Mouse (Mus musculus) bone marrow, adult 2 months (tissue): Measurements from ENCODE around the gene Tbc1d7. TPM values are rescaled to one million over a fixed set of nuclear protein-coding genes. Genes with fewer than 3 reads are reported as not detected.

Source experiments
- H3K27ac ChIP-seq: fragments of 200-500 bp; 2 replicates; pipeline ENCODE4 v1.5.1; 2012; ENCODE audit warnings: low read depth, mild to moderate bottlenecking, control low read depth, inconsistent platforms, low read length; ENCODE audit not compliant: control insufficient read depth, poor library complexity, insufficient read depth
- H3K4me1 ChIP-seq: fragments of 200-500 bp; 2 replicates; pipeline ENCODE4 v1.6.1; 2011; ENCODE audit warnings: low read length; ENCODE audit not compliant: control insufficient read depth, insufficient read depth
- H3K4me3 ChIP-seq: fragments of 200-500 bp; replicated peaks from 2 replicates; pipeline ENCODE3; 2011; ENCODE audit warnings: mild to moderate bottlenecking, low read depth, low read length, control low read depth; ENCODE audit not compliant: control insufficient read depth
- CTCF ChIP-seq: fragments of 200-500 bp; IDR thresholded peaks from 2 replicates; pipeline ENCODE4 v1.5.1; 2011; ENCODE audit warnings: low read length, control low read depth; ENCODE audit not compliant: control insufficient read depth, insufficient read depth
- POLR2A ChIP-seq: fragments of 200-500 bp; IDR thresholded peaks from 2 replicates; pipeline ENCODE4 v1.6.1; 2011; ENCODE audit warnings: low read depth, mild to moderate bottlenecking, control low read depth, low read length, borderline replicate concordance; ENCODE audit not compliant: control insufficient read depth
- WGBS: fragments of 180-500 bp; shearing (Covaris S2); methylation state at CpG from one replicate; pipeline ENCODE4 v1.1.7; 2018; 5-methylcytosine and 5-hydroxymethylcytosine counted together
- polyA plus RNA-seq: library from polyadenylated mRNA; stranded (reverse); fragments of >200 nt; gene quantifications from 2 replicates; pipeline ENCODE4 v1.2.4, GENCODE M21; 2011; ENCODE audit warnings: low replicate concordance; ENCODE audit not compliant: missing spikeins, insufficient read depth, insufficient read length

Gene Tbc1d7
- polyA plus RNA-seq, 1 experiment = 11.1 TPM

DNA sequence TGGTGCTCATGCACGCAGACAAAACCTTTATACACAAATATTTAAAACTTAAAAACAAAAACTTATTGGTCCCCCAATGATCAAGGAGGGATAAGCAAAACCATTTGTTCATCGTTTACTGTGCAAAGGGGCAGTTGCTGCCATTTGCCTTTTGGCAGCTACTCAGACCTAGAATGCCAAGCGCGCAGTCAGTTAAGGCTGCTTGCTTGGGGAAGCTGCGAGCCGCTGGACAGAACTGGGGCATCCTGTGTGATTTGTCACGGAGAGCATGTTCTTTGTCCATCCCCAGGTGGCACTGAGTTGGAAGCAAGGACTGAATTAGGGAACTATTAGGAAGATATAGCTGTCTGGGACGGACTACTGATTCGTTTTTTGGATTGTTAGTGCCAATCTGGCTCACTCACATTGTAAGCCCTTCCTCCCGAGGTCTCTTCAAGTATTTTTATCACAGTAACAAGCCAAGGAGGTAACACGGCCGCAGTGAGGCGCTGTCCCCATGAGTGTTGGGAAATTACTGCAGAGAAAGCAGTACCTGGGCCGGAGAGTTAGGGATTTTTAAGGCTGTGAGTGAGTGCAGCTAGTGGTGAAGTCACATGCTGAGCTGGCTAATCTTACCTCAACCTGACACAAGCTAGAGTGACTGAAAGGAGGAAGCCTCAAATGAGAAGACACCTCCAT, 874 bp upstream of the Tbc1d7 start:
- H3K4me1 ChIP-seq = no peaks in the 10 kb centered on the region
- no peak overlapping the region for H3K4me3 ChIP-seq
- WGBS = 63% methylated on average over 14 of the region's 14 CpGs
- no peak overlapping the region for H3K27ac ChIP-seq
- no peak for TF ChIP-seq CTCF
- TF ChIP-seq POLR2A = no peak

DNA sequence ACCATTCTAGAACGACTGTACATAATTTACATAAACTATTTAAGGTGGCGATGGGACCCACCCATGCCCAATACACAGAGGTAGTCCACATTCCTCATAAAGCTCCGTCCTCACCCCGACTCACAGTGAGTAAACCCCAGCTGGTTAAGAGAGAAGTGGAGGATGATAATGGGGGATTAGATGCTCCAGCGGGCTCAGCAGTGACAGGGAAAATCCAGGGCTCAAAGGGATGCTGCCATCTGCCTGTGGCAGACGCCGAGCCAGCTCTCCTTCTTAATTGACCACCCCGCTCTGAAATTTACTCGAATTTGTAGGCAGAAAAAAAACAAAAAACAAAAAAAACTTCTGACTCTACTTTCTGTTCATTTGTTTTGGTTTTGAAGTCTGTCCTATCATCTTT, 3.6 kb downstream of the Tbc1d7 start:
- no peak overlapping the region for H3K27ac ChIP-seq
- TF ChIP-seq POLR2A (no peak), CTCF (no peak)
- H3K4me3 ChIP-seq = no peak overlapping the region
- WGBS = 86% methylated on average over 9 of the region's 9 CpGs
- no peaks in the 10 kb centered on the region for H3K4me1 ChIP-seq

DNA sequence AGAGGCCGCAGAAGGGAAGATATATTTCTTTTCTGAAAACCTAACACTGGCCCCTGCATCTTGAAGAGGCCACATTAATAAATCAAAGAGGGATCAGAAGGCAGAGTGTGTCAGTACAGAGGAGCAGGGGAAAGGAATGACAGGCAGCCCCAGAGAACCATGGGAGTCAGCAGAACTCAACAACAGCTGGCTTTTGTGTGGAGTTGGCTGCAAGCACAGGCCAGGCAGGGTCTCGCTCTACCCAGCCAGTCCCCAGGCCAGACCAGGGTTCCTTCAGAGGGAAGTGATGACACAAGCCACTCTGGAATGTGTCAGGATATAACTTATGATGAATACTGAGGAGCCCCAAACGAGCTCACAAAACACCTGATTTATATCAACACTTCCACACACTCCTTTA, 11.9 kb downstream of the Tbc1d7 start:
- Histone ChIP-seq H3K4me1 (no peaks in the 10 kb centered on the region), H3K4me3 (no peak overlapping the region), H3K27ac (no peak overlapping the region)
- no peak for TF ChIP-seq CTCF
- no peak for TF ChIP-seq POLR2A
- WGBS = 82% methylated on average over 3 of the region's 3 CpGs

DNA sequence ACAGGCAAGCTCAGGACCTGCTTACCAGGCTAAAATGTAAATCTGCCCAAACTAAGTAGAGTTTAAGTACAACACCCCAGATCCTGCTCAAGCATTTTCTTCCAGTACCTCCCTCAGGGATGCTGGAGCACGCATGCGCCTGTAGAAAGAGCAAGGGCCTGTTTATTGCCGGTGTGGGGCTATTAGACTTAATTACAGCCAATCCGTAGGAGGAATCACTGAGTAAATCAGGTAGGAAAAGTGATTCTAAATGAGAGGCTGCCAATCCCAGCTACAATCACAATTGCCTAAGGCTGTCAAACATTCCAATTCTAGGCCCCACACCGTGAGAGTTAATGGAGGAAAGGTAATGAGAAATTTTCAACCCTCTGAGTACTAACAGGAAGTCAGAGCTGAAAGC, 13.0 kb downstream of the Tbc1d7 start:
- 89% methylated on average over 5 of the region's 5 CpGs for WGBS
- Histone ChIP-seq H3K27ac (no peak overlapping the region), H3K4me1 (no peaks in the 10 kb centered on the region), H3K4me3 (no peak overlapping the region)
- no peak for TF ChIP-seq CTCF
- no peak for TF ChIP-seq POLR2A

DNA sequence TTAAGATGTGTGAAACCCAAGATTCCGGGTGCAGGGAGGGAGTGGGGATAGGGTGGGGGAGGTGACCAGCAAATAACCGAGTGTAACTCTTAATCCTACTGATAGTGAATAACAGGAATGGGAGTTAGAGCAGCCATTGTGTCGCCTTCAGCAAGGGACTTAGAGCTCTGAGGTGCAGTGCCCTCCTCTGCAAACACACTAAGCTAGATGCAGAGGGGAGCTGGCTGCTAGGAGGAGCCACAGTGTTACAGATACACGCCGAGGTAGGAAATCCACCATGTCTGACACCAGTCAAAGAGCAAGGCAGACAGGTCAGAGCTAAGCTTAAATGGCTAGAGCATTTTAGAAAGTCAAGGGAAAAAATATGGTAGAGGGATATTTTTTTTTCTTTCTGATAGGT, 13.9 kb downstream of the Tbc1d7 start:
- TF ChIP-seq POLR2A (no peak), CTCF (no peak)
- 82% methylated on average over 5 of the region's 5 CpGs for WGBS
- no peak overlapping the region for H3K27ac ChIP-seq
- no peak overlapping the region for H3K4me3 ChIP-seq
- no peaks in the 10 kb centered on the region for H3K4me1 ChIP-seq

- whole genome bisulfite sequencing = 88% methylated on average over 14 of the region's 14 CpGs
- Histone ChIP-seq H3K27ac (no peak overlapping the region), H3K4me1 (no peaks in the 10 kb centered on the region), H3K4me3 (no peak overlapping the region)
- TF ChIP-seq POLR2A (no peak), CTCF (no peak)
Observed at GRCm38 (mm10) chr13:43152005-43152520, 19.2 kb downstream of the Tbc1d7 start.

- H3K4me3 ChIP-seq = no peak overlapping the region
- 79% methylated on average over 3 of the region's 3 CpGs for WGBS
- no peak overlapping the region for H3K27ac ChIP-seq
- TF ChIP-seq POLR2A = no peak
- H3K4me1 ChIP-seq = no peaks in the 10 kb centered on the region
Observed at GRCm38 (mm10) chr13:43149661-43150060, 21.6 kb downstream of the Tbc1d7 start.

DNA sequence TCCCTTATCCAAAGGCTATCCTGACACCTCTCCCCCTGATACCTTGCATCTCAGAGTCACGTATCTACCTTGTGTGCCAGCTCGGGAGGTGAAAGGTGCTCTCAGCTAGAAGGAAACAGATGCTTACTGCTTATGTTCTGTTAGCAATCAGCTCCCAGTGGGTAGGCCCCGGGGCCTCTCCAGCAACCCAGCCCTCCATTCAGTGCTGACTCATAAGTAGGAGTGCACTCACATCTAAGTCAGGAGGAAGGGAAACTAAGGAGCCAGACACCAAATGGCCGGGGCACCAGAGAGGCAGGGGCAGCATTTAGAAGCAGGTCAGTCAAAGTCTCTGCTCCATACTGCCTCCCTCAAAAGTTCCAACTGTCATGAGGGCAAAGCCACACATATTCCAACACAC, 22.6 kb downstream of the Tbc1d7 start:
- TF ChIP-seq POLR2A = no peak
- TF ChIP-seq CTCF = no peak
- Histone ChIP-seq H3K4me1 (no peaks in the 10 kb centered on the region), H3K27ac (no peak overlapping the region), H3K4me3 (no peak overlapping the region)
- 50% methylated on average over 4 of the region's 4 CpGs for WGBS
